Mouse (Mus musculus) heart, postnatal 10 days (tissue): ENCODE measurements around the gene Galntl6. TPM values are rescaled to one million over a fixed set of nuclear protein-coding genes. Genes with fewer than 3 reads are reported as not detected.
A peak's percentile ranks its signal among the peaks of the same experiment; 100 is the strongest.
"Not testable (repeated sequence)": the region's sequence is repeated elsewhere in the genome, so short reads cannot be mapped to it uniquely, and the experiment has no call there.

Experiments
- DNase-seq, 2 experiments: peaks; one replicate each; pipeline ENCODE4 v3.0.0; 2021
- intact Hi-C: fragments of 180-260 bp; cut with DNase I; formaldehyde crosslinking; loops from one replicate; pipeline ENCODE4 v1.15.1; 2025
- total RNA-seq, 2 experiments: library from RNA; stranded (reverse); gene quantifications; 2 replicates each; pipeline ENCODE4 v1.2.3; 2021

Gene Galntl6
- total RNA-seq, 2 experiments from 2014 or later, result not detected

- intact Hi-C loops, result no loop called here
- DNase-seq, result no peak
Observed at GRCm38 (mm10) chr8:58606451-58606850, 306.0 kb downstream of the Galntl6 start.

GRCm38 (mm10) chr8:58604751-58605150, 307.7 kb downstream of the Galntl6 start:
- intact Hi-C loops, result no loop called here

DNA sequence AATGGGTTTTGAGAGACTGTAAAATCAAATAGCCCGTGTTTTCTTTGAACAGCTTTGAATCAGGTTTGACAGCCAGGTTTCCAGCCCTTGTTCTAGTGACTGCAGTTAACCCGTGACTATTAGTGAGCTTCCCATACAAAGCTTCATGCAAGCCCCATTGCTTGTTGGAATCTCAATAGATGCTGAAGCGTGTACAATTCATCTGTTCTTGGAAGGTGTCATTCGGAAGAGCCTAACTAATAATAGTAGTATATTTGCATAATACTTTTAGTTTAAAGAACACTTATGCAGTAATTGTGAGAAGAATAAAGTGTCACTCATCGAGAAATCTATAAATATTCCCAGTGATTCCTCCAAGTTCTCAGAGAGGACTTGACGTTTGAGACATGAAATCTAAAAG, 314.6 kb downstream of the Galntl6 start:
- intact Hi-C loops, result no loop called here

More at GRCm38 (mm10) chr8:58604751-58605150, 307.7 kb downstream of the Galntl6 start:
- no peak for DNase-seq

DNA sequence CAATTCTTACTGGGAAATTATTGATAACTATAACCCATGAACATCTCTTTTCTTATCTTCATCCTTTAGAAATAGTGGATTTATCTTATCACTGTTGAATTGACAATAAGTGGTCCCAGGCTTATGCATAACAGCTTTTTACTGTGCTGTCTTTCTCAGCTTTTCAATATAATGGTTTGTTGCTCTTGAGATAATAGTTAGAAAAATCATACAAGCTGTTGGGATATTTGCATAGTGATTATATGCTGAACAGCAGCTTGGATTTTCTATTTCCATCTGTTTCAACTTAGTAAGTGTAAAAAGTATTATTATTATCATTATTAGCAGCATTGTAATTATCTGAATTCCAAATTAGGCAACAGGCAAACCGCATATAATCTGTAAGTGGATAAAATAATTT, 337.1 kb downstream of the Galntl6 start:
- no peak for DNase-seq
- intact Hi-C loops, result no loop called here

More for the DNA sequence above, 314.6 kb downstream of the Galntl6 start:
- no peak for DNase-seq

DNA sequence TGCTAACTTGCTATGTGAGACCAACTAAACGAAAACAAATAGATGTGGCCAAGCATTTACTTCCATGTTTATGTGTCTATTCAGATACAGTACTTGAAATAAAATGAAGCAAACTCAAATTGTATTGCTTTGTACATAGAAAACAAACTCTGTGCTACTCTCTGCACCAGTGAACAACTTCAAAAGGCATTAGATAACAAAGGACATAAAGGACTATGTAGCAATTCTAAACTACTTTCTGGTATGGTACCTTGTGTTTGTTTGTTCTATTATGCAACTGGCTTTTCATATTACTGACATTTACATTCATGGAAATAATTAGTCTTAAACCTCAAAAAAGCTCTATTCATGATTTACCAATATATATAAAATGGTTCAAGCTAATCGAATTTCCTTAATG, 344.4 kb downstream of the Galntl6 start:
- intact Hi-C loops, result no loop called here
- no peak for DNase-seq

DNA sequence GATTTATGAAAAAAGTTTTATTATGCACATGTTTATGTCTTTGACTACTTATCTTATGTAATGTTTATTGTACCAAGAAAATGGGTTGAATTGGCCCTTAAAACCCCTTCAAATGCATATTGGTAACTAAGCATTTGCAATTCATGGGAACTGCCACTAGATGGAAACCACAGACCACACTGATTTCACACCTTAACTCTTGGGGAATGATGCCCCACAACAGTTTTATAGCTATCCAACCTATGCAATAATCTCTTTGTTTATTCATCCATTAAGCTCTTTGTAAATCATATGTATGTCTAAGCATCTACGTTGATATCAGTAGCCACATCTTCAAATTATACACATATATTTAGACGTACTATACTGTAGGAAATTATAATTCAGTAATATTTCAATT, 346.3 kb downstream of the Galntl6 start:
- DNase-seq, result peak in 1 of 2 experiments; percentile 14
- intact Hi-C loops, result loop anchor here (1.0 kb wide), 1 partner anchor 1901 kb away; no protein-coding TSS in a partner anchor

DNA sequence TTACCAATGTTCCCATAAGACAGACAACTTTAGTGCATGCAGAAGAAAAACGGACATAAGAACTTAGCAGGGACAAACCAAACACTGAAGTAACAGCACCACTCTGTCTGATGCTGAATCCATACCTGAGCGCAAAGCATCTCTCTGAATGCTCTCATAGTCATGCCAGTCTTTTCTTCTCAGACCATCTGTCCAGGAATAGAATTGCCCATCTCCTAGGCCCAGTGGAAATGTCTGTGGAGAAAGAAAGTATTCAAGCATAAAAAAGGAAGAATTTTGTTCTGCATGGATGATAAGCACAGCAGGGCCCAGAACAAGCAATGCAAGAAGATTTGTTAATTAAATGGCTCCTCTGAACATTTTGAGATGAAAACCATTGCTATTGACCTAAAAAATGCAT, 376.7 kb downstream of the Galntl6 start:
- intact Hi-C loops, result no loop called here
- no peak for DNase-seq

DNA sequence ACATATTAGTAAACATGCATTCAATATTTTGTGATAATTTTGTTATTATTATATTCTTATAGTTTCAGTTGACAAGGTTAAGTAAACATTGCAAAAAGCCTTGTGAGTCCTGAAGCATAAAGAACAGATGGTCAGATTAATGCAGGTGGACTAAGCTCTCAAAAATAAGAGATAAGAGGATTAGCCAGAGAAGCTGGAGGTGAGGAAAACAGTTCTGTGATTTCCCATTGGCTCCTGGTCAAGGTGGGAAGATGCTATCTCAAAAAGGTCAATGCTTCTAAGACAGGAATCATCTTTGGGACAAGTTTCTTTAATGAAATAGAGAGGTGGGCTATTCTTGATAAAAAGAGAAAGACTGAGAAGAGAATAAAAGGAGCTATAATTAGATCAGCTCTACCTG, 377.8 kb downstream of the Galntl6 start:
- intact Hi-C loops, result no loop called here
- no peak for DNase-seq

GRCm38 (mm10) chr8:58523443-58523842, 389.0 kb downstream of the Galntl6 start:
- DNase-seq, result no peak
- intact Hi-C loops, result no loop called here

- intact Hi-C loops, result no loop called here
- DNase-seq, result no peak
Observed at GRCm38 (mm10) chr8:58521932-58522331, 390.5 kb downstream of the Galntl6 start.

GRCm38 (mm10) chr8:58510516-58510915, 401.9 kb downstream of the Galntl6 start:
- DNase-seq, result no peak
- intact Hi-C loops, result no loop called here

GRCm38 (mm10) chr8:58509051-58509450, 403.4 kb downstream of the Galntl6 start:
- DNase-seq, result no peak
- intact Hi-C loops, result no loop called here

DNA sequence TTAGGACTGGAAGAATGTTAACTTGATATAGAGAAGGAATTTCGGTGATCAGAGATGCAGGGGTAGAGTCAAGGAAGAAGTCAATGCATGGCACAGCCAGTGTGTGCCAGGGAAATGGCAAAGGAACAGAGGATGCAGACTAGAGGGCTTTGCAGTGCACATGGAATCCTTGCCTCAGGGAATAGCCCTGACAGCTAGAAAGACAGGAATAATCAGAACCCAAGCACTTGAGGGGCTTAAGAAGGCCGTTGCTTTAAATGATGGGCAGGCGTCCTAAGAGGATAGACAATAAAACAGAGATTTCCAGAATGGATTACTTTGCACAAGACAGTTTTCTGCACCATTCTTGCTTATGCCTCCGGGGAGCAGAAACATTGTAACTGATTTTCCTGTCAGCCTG, 425.3 kb downstream of the Galntl6 start:
- DNase-seq, result no peak
- intact Hi-C loops, result no loop called here

GRCm38 (mm10) chr8:58463342-58463741, 449.1 kb downstream of the Galntl6 start:
- intact Hi-C loops, DNase-seq: not testable (repeated sequence)

- intact Hi-C loops, result loop anchor here (10.0 kb wide), 1 partner anchor 298 kb away; no protein-coding TSS in a partner anchor
- DNase-seq, result no peak
Observed at GRCm38 (mm10) chr8:58442696-58443095, 469.7 kb downstream of the Galntl6 start.

DNA sequence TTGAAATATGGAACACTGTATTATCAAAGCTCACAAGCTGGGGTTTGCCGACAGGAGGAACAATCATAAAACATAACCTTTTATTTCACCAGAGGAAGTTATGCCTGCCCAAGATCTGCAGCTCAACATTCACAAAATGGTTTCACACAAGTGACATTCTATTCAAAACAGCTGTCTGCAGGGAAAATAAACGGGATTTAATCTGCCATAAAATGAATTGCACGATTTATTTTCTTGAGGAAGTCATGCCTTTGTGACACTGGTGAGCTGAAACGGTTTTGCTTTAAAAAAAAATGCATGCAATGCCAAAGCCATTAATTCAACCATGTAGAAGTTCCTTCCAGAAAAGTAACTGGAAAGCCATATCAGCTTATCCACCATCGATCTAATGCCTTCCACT, 494.0 kb downstream of the Galntl6 start:
- intact Hi-C loops, result no loop called here
- no peak for DNase-seq

DNA sequence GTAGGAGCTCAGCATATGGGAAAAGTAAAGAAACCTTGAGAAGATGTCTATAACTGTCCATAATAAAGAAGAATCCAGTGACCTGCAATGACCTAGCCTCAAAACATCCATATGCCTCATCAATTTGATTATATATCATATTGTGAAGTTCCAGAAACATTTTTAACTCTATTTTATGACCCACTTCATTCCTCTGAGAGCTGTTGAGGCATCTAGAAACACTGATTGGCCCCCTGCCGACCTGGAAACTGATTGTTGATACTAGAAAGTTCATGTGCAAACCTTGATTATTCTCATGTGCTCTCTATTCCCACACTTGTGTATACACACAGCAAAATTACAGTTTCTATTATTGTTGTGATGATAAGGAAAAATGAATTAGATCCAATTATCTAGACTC, 494.9 kb downstream of the Galntl6 start:
- DNase-seq, result no peak

GRCm38 (mm10) chr8:58396500-58396899, 515.9 kb downstream of the Galntl6 start:
- DNase-seq, result no peak

More for the DNA sequence above, 494.9 kb downstream of the Galntl6 start:
- intact Hi-C loops, result no loop called here

GRCm38 (mm10) chr8:58395879-58396278, 516.6 kb downstream of the Galntl6 start:
- no peak for DNase-seq
- intact Hi-C loops, result no loop called here

More at GRCm38 (mm10) chr8:58396500-58396899, 515.9 kb downstream of the Galntl6 start:
- intact Hi-C loops, result no loop called here

GRCm38 (mm10) chr8:58372389-58372788, 540.1 kb downstream of the Galntl6 start:
- intact Hi-C loops, result no loop called here
- DNase-seq, result no peak

GRCm38 (mm10) chr8:58371979-58372378, 540.5 kb downstream of the Galntl6 start:
- DNase-seq, result no peak
- intact Hi-C loops, result no loop called here

- DNase-seq, result no peak
- intact Hi-C loops, result no loop called here
Observed at GRCm38 (mm10) chr8:58331151-58331550, 581.3 kb downstream of the Galntl6 start.

DNA sequence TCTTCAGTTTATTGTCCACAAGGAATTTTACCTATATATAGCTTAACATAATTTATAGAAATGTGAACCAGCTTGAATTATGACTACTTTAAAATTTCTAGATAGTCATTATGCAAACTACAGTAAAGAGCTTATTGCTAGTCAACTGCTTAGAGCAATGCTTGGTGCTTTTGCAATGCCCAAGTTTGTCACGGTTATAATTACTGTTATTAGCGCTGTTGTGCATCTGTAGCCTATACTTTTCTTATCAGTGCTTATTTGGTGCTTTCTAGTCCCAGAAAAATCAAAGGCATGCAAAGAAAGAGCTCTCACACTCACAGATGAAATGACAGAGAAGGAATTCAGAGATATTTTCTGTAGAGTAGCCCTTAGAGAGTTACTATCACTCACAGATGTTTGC, 599.0 kb downstream of the Galntl6 start:
- intact Hi-C loops, result no loop called here
- DNase-seq, result no peak
